Mouse (Mus musculus) urinary bladder, postnatal 4 days (tissue): Measurements from ENCODE around the gene Rcvrn.

ENCODE experiments used
- DNase-seq, 2 experiments: peaks; one replicate each; pipeline ENCODE4 v3.0.0; 2021 to 2022; ENCODE audit warnings: low spot score in 2 of 2

The Rcvrn gene

DNA sequence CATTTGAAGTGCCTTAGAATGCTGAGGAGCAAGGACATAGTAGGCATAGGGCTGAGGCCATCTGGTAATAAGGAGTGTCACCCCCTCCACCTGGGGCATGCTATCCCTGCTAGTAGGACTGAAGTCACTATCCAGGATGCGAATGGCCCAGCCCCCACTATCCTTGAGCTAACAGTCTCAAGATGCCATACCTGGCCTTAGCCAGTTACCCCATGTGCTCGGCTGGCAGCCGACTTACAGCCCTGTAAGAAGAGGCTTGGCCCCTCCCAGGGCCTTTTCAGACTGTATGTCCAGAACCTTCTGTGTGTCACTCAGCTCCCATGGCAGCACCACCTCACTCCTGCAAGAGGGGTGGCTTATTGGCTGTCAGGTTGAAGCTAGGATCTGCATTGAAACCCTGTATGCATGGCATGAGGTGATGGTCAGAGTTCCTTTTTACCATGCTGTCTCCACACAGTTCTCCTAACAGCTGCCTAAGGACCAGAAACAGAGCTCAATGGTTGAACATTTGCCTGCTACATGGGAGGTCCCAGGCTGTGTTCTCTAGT lies 26.6 kb upstream of the Rcvrn start:
- DNase-seq, result no peak

DNA sequence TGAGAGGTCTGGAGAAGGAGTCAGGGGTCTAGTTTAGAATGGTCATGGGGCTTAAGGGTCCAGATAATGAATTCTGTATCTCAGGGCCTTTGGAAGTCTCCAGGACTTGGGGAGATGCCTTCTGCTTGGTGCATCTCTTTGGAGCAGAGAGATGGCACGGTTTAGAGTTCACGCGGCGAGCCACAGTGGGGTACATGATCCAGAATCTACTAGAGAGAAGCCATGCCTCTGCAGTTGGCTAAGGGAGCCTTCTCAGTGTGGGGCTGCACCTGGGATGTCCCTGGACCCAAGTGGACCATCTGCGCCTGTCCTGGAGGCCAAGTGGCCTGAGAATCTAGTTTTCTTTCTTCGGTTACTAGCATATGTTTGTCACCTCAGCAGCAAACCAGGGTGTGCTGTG lies 25.1 kb upstream of the Rcvrn start:
- DNase-seq, result no peak

DNA sequence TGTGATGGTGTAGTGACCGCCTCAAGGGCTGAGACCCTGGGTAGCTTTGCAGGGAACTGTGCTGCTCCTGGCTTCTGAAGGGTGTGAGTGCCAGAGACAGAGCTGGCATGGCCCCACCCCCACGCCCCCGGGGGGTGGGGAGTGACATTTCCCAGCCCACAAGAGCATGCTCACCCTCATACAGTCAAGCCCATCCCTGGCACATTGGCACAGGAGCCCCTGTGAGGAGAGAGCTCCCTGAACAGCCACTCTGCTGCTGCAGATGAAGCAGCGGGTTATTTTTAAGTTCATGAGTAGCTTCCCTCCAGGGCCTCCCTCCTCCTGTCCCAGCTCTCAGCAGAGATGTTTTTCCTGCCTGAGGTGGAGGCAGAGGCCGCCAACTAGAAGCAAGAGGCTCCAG lies 23.0 kb upstream of the Rcvrn start:
- DNase-seq, result no peak

DNA sequence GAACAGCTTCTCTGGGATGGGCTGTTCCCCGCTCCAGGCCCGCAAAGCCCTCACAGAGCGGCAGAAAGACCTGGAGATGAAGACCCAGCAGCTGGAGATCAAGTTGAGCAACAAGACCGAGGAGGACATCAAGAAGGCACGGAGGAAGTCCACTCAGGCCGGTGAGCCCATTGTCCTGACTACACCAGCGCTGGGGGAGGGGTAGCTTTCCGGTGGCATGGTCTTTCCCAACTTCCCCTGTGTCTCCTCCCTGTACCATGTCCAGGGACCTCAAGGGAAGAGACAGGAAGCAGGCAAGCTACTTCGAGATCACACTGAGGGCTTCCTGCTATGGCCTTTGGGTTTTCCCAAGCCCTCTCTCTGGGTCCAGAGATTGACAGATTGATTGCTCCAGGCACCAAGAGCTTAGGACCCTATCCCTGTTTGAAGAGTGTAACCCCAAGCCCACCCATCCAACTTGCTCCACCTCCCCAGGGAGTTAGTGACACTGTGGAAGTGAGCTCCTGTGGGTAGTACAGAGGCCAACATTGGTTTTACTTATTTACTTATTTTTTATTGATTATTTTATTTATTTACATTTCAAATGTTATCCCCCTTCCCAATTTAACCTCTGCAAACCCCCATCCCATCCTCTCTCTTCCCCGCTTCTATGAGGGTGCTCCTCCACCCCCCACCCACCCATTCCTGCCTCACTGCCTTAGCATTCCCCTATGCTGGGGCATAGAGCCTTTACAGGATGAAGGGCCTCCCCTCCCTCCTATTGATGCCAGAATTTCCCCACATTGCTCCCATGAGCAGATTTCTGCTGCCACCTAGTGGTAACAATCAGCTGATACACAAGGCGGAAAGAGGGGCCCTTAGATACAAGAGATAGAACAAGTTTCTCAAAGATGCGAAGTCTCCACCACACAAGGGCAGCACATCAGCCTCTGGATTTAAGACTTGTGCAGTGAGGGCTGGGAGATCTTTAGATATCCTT lies 19.3 kb upstream of the Rcvrn start:
- DNase-seq, result no peak

DNA sequence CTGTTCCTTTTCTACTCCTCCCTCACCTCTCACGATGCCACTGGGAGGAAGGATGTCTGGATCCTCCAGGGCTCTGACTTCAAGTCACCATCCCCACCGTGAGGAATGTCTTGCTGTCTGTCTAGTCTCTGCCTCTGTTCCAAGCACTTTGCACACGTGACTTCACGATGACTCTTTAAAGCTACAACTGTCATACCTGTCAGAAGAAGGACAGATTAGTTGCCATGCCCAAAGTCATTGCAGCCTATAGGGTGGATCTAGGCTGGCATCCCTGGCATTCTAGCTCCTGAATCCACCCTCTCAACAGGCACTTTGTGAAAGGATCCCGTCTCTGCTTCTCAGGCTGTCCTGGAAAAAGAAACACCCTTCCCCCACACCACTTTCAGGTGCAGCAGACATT lies 15.8 kb upstream of the Rcvrn start:
- DNase-seq, result no peak

DNA sequence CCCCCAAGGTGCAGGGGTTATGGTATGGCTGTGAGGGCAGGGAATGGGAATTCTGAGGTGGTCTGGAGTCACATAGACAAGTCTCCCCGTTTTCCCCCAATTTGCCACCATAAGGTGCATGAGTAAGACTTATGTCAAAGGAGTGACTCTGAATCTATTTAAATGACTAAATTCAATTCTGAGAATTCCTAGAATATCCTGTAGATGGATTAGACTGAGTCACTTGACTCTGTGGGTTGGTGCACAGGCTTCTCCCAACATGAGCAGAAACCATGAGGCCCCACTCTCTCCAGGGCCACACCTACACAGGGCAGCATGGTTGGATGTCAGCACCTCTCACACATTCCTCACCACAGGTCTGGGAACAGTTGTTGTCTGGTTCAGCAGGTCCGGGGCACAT lies 15.2 kb upstream of the Rcvrn start:
- no peak for DNase-seq

DNA sequence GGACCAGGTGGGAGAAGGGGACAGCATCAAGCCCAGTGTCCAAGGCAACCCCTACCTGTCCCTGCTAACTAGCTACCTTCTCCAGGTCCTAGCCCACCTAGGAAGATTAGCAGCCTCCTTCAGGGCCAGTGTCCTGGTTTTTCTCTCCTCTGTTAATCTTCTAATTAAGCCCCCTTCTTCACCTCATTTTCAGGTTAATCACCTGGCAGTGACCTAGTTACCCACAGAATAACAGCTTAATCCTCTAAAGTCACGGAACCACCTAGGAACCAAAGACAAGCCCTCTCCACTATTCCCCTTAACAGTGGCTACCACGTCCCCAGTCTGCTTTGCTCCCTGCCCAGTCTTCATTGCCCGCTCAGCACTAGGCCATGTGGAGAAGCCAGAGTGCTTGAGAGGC lies 13.3 kb upstream of the Rcvrn start:
- DNase-seq, result no peak

DNA sequence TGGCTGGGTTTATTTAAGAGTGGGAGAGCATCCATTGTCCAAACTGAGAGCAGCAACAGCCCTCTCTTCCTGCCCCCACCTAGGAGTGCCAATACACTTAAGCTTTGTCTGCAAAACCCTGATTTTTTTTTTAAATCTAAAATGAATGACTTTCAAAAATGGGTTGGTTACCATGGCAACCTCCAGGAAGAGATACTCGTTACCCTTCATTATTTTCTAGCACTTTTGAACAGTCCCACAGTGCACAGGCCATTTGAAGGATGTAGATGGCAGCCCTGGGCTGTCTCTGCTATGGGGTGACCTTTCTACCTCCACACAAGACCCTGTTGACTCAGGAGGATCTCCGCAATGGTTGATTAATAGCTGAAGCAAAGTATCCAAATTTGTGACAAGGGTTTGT lies 9.0 kb upstream of the Rcvrn start:
- no peak for DNase-seq

DNA sequence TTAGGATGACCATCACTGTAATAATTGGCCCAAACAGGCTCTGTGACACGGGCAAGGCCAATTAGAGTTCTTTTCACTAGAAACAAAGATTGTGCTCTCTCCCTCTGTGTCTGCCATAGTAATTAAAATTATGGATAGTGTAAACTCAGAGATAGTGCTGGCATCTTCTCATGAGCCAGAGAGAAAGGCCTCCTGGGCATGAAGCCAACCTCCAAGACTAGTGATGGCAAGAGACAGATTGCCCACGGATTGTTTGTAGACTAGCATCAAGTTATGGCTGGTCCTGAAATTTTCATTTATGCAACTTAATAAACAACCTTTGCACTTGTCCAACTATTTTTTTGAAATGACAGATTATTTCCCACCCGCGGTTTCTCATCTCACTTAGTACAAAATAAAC lies 17.9 kb downstream of the Rcvrn start:
- no peak for DNase-seq

DNA sequence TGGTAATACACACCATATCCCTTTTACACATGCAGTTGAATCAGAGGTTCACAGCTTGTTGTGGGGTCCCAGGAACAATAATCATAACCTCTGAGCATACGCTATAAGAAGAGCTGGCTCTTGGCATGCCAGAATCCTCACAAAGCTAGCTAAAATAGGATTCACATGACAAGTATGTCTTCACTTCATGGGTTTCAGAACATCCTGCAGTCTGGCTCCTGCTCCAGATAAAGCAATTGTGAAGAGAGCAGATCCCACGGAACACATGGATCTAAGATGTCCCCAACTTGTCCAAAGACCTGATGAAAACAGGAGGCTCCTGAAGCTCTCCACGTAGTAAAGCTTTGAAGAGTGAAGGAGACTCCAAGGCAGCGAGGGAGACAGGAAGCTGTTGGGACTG lies 20.3 kb downstream of the Rcvrn start:
- DNase-seq, result no peak

DNA sequence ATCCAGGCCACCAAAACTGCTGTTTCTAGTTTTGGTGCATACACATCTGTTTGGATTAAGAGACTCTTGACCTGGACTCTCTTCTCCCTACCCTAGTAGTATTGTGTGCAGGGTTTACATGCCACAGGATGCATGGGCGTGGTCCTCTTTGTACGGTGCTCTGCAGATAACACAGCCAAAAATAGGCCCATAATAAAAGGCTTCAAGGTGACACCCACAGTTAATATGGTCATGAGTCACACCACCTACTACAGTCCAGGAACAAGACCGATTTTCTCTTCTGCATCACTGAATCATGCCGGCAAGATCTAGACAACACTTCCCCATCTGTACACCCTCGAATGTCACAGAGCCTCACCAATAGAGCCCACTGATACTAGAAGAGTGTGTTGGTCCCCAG lies 26.4 kb downstream of the Rcvrn start:
- no peak for DNase-seq

DNA sequence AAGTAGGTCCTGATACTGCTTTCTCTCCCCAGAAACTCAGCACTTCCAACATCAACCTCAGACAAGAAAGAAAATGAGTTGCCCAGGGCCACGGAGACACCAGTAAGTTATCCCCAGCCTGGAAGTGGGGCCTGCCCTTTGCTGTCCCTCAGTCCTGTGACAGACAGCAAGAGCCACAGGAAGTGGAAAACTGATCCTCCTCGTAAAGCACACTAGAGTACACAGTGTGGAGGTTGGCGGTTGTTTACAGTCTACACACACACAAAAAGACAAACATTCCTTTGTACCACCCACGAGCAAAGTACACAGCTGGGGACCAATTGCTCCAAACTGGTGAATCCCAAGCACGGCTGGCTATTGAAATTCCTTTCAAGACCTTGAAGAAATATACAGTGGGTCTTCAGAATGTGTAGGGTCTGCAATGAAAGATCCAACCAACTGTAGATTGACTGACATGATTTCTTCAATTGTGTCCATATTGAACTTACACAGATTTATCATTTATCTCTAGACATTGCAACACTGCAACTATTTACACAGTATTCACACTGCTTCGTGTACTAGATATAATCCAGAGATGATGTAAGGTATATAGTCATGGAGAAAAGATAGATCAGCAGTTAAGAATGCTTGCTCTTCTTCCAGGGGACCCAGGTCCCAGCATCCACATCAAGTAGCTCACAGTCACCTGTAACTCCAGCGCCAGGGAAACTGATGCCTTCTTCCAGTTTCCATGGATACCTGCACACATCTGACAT lies 27.5 kb downstream of the Rcvrn start:
- DNase-seq, result no peak

DNA sequence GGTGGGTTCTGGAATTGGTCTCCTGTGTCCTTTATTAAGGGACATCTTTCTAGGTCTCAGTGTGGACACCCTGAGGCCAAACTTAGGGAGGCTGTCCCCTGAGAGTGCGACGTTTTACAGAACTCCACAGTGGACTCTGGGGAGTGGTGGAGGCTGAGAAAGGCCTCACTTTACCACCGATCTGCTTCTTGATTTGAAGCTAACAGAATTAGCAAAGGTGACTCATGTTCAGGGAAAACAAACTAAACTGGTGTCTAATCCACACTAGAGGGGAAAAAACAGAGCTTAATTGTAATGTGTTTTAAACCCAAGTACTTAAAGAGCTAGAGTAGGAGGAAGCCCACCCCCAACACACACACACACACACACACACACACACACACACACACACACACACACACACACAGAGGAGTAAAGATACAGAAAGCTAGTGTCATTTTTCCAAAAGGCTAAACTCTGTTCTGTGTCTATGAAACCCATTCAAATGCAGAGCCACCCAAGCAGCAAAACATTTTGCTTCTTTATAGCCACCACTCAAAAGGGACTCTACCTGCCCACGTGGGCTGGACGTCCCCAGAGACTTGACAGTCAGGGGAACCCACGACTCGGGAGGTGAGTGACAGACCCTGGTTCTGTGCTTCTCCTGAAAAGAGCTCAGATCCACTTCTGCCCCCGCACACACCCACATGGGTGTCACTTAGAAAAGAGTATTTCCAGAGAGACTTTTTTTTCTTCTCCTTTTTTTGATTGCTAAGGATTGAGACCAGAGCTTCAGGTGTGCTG lies 28.3 kb downstream of the Rcvrn start:
- no peak for DNase-seq

DNA sequence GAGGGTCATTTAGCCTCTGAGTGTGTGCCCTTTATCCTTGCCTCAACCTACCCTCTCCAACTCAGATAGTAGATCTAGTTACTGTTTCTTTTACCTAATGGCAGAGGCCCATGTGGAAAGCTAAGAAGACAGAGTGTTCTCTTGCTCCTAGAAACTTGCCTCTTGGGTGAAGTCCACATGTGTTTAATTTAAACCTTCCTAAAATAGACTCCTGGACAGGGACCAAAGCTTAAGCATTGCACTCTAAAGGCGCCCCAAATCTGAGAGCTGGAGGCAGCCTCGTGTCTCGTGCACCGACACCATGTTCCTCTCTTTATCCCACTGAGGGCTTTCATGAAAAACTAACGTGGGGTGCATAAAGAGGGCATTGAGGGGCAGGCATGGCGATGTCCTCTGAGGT lies 32.0 kb downstream of the Rcvrn start:
- no peak for DNase-seq

DNA sequence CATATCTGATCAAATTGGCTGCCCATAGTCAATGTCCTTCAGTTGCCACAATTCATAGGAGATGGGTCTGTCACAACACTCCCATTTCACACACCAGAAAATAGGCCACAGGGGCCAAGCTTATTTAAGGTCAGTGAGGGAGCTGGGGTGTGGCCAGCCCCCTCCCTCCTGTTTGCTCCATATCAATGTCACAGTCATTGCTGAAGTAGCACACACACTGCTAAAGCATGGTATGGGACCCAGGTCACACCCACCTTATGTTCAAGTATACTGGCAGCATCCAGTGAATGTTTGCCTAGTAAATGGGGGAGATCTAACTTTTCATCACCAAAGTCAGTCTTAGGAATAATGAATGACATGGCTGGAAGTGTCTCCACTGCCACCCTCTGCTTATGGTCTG lies 33.6 kb downstream of the Rcvrn start:
- no peak for DNase-seq

DNA sequence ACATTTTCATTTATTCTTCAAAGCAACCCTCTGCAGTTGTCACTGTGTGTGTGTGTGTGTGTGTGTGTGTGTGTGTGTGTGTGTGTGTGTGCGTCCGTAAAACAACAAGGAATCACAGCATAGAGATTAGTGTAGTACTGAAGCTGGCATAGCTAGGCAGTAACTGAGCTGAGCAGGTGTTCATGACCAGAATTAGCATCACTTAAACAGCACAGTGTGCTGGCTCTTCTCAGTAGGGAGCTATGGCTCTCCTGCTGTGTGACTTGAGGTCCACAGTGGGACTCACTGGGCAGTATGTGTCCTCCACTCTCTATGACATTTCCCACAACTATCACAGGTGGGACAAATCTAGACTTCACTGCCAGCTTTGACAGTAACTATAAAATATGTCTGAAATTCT lies 35.9 kb downstream of the Rcvrn start:
- no peak for DNase-seq

DNA sequence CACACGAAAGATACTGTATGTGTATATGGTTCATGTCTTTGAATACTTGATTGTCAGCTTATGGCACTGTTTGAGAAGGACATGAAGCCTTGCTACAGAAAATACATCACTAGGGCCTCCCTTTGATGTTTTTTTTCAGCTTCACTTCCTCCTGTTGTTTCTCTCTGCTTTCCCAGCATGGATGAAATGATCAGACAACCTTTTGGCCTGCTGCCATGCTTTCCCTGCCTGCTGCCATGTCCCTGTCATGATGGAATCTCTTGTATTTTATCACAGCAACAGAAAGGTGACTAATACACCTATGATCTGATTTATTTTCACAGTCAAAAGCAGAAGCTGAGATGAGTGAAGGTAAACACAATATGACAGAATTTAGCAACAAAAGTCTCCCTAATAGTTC lies 38.6 kb downstream of the Rcvrn start:
- DNase-seq, result no peak

DNA sequence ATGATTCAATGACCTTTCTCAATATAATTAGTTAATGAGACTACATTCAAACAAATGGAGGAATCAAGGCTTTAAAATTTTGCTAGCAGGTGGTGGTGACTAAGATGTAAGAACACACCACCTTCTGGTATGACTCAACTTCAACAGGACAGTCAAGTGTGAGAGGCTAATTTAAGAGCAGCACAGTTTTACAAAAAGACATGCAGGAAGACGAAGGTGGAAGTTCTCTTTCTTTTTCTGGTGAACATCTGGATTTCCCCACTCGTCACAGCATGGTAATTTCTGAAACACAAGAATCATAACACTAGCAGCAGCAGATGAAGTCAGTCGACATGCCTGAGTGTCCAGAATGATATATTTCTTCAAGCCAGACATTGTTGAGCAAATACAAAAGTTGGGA lies 39.5 kb downstream of the Rcvrn start:
- no peak for DNase-seq

DNA sequence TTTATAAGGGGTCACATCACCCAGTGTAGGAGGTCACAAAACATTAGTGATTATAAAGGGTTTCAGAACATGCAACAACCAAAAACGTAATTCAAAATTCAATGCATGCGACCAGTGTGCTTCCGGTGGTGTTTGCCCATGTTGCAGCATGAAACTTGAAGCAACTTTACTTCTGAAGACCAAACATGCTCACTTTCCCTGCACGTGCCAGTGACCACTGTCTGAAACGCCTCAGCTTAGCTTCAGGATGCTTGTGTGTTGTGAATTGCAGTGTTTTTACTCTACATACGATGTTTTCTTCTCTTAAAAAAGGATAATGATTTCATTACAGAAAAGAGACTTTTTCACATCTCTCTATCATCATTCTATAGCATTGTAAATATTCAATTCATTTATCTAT lies 43.2 kb downstream of the Rcvrn start:
- DNase-seq, result no peak

DNA sequence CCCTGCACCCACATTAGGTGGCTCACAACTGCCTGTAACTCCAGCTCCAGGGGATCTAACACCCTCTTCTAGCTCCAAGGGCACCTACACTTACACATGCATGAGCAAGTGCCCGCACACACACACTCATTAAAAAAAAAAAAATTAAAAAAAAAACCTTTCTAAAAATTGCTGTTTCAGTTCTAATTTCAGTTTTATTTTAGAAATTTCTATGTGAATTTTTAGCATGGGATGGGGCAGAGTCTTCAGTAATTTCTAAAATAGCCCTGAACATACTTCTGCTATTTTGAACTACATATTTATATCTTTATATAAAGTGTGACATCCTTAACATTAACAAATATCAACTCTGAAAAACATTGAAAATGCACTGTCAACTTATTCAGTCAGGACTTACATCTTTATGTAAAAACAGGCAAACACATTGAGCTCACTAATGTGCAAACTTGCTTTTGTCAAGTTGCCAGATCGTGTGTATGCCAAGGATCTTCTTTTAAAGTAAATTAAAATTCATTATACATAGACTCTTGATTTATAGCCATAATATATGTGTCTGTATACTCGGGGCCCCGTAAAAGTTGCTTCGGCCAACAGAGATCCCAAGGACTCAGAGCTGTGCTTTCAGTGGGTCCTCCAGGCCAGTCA lies 43.8 kb downstream of the Rcvrn start:
- no peak for DNase-seq

DNA sequence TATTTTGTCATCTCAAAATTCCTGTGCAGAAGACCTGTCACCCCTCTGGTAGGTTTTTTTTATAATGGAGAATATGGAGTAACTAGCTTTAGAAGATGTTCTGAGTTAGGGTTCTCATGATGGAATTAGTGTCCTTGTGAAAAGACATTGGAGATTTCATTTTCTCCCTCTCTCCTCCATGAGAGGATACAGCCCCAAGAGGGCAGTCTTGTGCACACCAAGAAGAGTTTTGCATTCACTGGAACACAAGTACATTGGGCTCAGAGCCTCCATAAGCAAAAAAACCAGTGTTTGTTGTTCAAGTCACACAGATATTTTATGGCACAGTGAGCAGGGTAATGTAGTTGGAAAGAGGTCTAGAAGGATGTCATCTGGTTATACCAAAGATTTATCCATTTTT lies 46.4 kb downstream of the Rcvrn start:
- DNase-seq, result no peak
